Mouse (Mus musculus): ENCODE measurements around the gene Acod1. TPM values are rescaled to one million over a fixed set of nuclear protein-coding genes. Genes with fewer than 3 reads are reported as not detected.

Gene Acod1
- total and polyA plus RNA-seq, 2 experiments from 2014 or later, result not detected

DNA sequence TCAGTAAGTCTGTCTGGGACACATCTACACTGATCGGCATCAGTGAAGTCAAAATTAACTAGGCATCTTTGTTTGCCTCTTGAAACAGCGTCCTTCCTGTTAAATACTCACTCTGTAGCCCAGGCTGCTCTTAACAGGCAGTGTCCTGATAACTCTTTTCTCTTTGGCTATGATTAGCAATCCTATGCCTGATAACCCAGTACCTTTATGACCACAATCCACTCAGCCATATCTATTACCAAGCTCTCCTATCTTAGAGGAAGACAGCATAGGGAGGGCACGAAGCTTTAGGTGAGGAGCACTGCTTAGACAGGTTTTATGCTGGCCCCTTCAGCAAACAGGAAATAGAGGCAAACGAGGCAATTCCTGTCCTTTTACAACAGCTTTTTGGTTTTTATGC is 46.9 kb downstream of the Acod1 start:
- no peaks in the 10 kb centered on the region for H3K27me3 ChIP-seq (ENCODE audit: insufficient read depth, low read length)
- H3K4me3 ChIP-seq (ENCODE audit: low read length), result no peak overlapping the region
- no peak for DNase-seq (ENCODE audit: low spot score)
- no peak for ATAC-seq
- H3K9ac ChIP-seq (replicated peaks; ENCODE audit: low read length), result no peak overlapping the region
- no peaks in the 10 kb centered on the region for H3K9me3 ChIP-seq (ENCODE audit: low read length)
- WGBS, result 85% methylated on average over 4 of the region's 4 CpGs
- no peak overlapping the region for H3K4me2 ChIP-seq (ENCODE audit: low read depth, low read length)
- H3K4me1 ChIP-seq (ENCODE audit: insufficient read depth, low read length), result peaks cover 9% of the 10 kb centered on the region
- no peak overlapping the region for H3K27ac ChIP-seq
- no peak for TF ChIP-seq CTCF (IDR thresholded peaks at IDR 0.05; ENCODE audit: low read depth)
- peaks cover 14% of the 10 kb centered on the region; the same call in 1 of the 2 replicates for H3K36me3 ChIP-seq (ENCODE audit: insufficient read depth, low read length)

DNA sequence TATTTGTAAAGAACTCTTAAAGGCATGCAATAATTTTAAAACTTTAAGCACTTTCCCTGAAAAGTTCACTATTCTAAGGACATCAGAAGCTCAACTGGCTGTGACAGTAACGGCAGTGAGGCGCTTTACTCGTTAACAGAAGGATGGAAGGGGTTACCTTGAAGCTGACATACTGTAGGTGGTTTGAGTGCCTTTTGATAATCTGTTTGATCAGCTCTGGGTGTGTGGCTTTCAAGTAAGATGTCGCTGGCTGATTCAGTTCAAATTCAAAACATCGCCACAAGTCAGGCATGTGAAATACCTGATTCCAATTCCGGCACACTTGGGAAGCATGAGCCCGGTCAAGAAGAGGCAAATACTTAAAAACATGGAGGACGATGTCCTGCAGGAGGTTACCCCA is 48.3 kb downstream of the Acod1 start:
- no peak overlapping the region for H3K27ac ChIP-seq
- H3K4me1 ChIP-seq (ENCODE audit: insufficient read depth, low read length), result peaks cover 9% of the 10 kb centered on the region
- H3K4me3 ChIP-seq (ENCODE audit: low read length), result no peak overlapping the region
- no peak overlapping the region for H3K4me2 ChIP-seq (ENCODE audit: low read depth, low read length)
- WGBS, result 89% methylated on average over 8 of the region's 8 CpGs
- H3K27me3 ChIP-seq (ENCODE audit: insufficient read depth, low read length), result no peaks in the 10 kb centered on the region
- DNase-seq (ENCODE audit: low spot score), result no peak
- H3K9me3 ChIP-seq (ENCODE audit: low read length), result no peaks in the 10 kb centered on the region
- no peak for TF ChIP-seq CTCF (IDR thresholded peaks at IDR 0.05; ENCODE audit: low read depth)
- peaks cover 11% of the 10 kb centered on the region; the same call in 1 of the 2 replicates for H3K36me3 ChIP-seq (ENCODE audit: insufficient read depth, low read length)
- no peak overlapping the region for H3K9ac ChIP-seq (replicated peaks; ENCODE audit: low read length)
- no peak for ATAC-seq

GRCm38 (mm10) chr14:103095826-103096225 is 49.0 kb downstream of the Acod1 start:
- Histone ChIP-seq H3K4me3 (ENCODE audit: low read length) (no peak overlapping the region), H3K27me3 (ENCODE audit: insufficient read depth, low read length) (no peaks in the 10 kb centered on the region), H3K9ac (replicated peaks; ENCODE audit: low read length) (no peak overlapping the region), H3K4me1 (ENCODE audit: insufficient read depth, low read length) (peaks cover 9% of the 10 kb centered on the region), H3K36me3 (ENCODE audit: insufficient read depth, low read length) (peaks cover 11% of the 10 kb centered on the region; the same call in 1 of the 2 replicates), H3K27ac (no peak overlapping the region), H3K4me2 (ENCODE audit: low read depth, low read length) (no peak overlapping the region), H3K9me3 (ENCODE audit: low read length) (no peaks in the 10 kb centered on the region)
- no peak for TF ChIP-seq CTCF (IDR thresholded peaks at IDR 0.05; ENCODE audit: low read depth)
- ATAC-seq, result no peak
- no peak for DNase-seq (ENCODE audit: low spot score)
- 92% methylated on average over 8 of the region's 8 CpGs for WGBS

- DNase-seq (ENCODE audit: low spot score), result no peak
- no peak for ATAC-seq
- Histone ChIP-seq H3K9me3 (ENCODE audit: low read length) (no peaks in the 10 kb centered on the region), H3K27me3 (ENCODE audit: insufficient read depth, low read length) (no peaks in the 10 kb centered on the region), H3K4me2 (ENCODE audit: low read depth, low read length) (peak overlapping the region; percentile 74), H3K36me3 (ENCODE audit: insufficient read depth, low read length) (peaks cover 10% of the 10 kb centered on the region; the same call in 1 of the 2 replicates), H3K4me3 (ENCODE audit: low read length) (no peak overlapping the region), H3K27ac (no peak overlapping the region), H3K4me1 (ENCODE audit: insufficient read depth, low read length) (peaks cover 9% of the 10 kb centered on the region), H3K9ac (replicated peaks; ENCODE audit: low read length) (no peak overlapping the region)
- 59% methylated on average over 6 of the region's 6 CpGs for WGBS
- no peak for TF ChIP-seq CTCF (IDR thresholded peaks at IDR 0.05; ENCODE audit: low read depth)
These were observed 49.8 kb downstream of the Acod1 start for GRCm38 (mm10) chr14:103096621-103097020.

- Histone ChIP-seq H3K36me3 (ENCODE audit: insufficient read depth, low read length) (0 out of 2 replicates have a peak, but pooled peaks cover 6% of the 10 kb centered on the region), H3K9ac (replicated peaks; ENCODE audit: low read length) (peak overlapping the region; percentile 99), H3K4me2 (ENCODE audit: low read depth, low read length) (peak overlapping the region; percentile 74), H3K27ac (0 out of 2 replicates have a peak overlapping the region, but pooled peaks have one; percentile 99), H3K27me3 (ENCODE audit: insufficient read depth, low read length) (no peaks in the 10 kb centered on the region), H3K4me1 (ENCODE audit: insufficient read depth, low read length) (peaks cover 9% of the 10 kb centered on the region), H3K9me3 (ENCODE audit: low read length) (no peaks in the 10 kb centered on the region), H3K4me3 (ENCODE audit: low read length) (peak overlapping the region; percentile 83)
- DNase-seq (ENCODE audit: low spot score) (no peak), ATAC-seq (no peak)
- under 1% methylated on average over 2 of the region's 2 CpGs for WGBS
- no peak for TF ChIP-seq CTCF (IDR thresholded peaks at IDR 0.05; ENCODE audit: low read depth)
These were observed 51.4 kb downstream of the Acod1 start for GRCm38 (mm10) chr14:103098213-103098586.

DNA sequence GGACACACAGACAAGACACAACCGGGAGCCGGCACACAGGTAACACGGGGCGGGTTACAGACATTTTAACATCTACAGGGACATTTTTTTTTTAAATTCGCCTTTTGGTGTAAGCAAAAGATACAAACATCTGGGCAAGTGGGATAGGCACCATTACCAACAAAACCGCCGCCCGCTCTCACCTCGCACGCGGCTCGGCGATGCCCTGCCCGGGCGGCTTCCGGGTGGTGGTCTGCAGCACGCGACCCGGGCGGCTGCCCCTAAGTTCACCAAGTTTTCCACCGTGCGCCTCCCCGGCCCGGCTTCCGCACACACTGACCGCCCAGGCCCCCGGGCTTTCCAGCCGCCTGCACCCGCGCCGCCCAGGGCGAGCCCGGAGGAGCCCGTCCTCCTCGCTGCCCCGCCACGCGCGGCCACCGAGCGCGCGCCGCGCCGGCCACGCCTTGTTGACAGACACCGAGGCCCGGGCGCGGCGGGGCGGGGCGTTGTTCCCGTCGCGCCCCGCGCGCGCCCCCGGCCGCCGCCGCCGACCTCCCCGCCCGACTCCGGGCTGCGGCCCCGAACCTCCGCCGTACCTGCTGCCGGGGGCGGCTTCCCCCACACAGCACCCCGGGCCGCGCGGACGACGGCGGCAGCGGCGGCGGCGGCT is 51.9 kb downstream of the Acod1 start:
- peak overlapping the region; percentile 74 for H3K4me2 ChIP-seq (ENCODE audit: low read depth, low read length)
- H3K4me1 ChIP-seq (ENCODE audit: insufficient read depth, low read length), result peaks cover 9% of the 10 kb centered on the region
- 0 out of 2 replicates have a peak, but pooled peaks cover 6% of the 10 kb centered on the region for H3K36me3 ChIP-seq (ENCODE audit: insufficient read depth, low read length)
- H3K27ac ChIP-seq, result peak overlapping the region; percentile 99
- H3K9ac ChIP-seq (replicated peaks; ENCODE audit: low read length), result peak overlapping the region; percentile 99
- DNase-seq (ENCODE audit: low spot score), result peak; percentile 91
- no peaks in the 10 kb centered on the region for H3K9me3 ChIP-seq (ENCODE audit: low read length)
- TF ChIP-seq CTCF (IDR thresholded peaks at IDR 0.05; ENCODE audit: low read depth), result no peak
- peak overlapping the region; percentile 83 for H3K4me3 ChIP-seq (ENCODE audit: low read length)
- no peaks in the 10 kb centered on the region for H3K27me3 ChIP-seq (ENCODE audit: insufficient read depth, low read length)
- WGBS, result under 1% methylated on average over 56 of the region's 86 CpGs
- peak; percentile 86 for ATAC-seq
